Comparison of ENCODE assay signal across 14 mouse cellular contexts in genomic region chr5:135812991-135813390, GRCm38 (mm10). TPM values are rescaled to one million over a fixed set of nuclear protein-coding genes. Genes with fewer than 3 reads are reported as not detected.
DNase-seq lines count a peak whose midpoint lies in the region; ATAC-seq and TF ChIP-seq lines count a peak whose summit lies in the region.
"Had no signal": no experiment of that assay in that cellular context is flagged by ENCODE, and none has a peak within 500 bp of the region (broad histone marks: within the 10 kb centered on the region; RNA-seq: fewer than 3 reads in every experiment).

No protein-coding gene starts in this region.

- TF ChIP-seq POLR2A in cerebellum, adult 2 months (IDR thresholded peaks at IDR 0.05; ENCODE audit: borderline replicate concordance, insufficient read depth, low read length), result no peak

- no peak overlapping the region for H3K4me3 ChIP-seq in hindbrain, embryonic 15.5 days
- no peak overlapping the region for H3K4me3 ChIP-seq in hindbrain, embryonic 11.5 days (ENCODE audit: low read depth, low read length)
- peak overlapping the region; percentile 13 for H3K4me3 ChIP-seq in cerebellum, adult 2 months (replicated peaks; ENCODE audit: insufficient read depth, low read depth, low read length)
- no peak overlapping the region for H3K4me3 ChIP-seq in hindbrain, postnatal 0 days (ENCODE audit: low read length)
- no peak overlapping the region for H3K4me3 ChIP-seq in intestine, embryonic 15.5 days (replicated peaks)
- H3K4me3 ChIP-seq: embryonic facial prominence, embryonic 12.5 days; myocyte had no signal

- peaks cover 21% of the 10 kb centered on the region for H3K4me1 ChIP-seq in hindbrain, embryonic 15.5 days (replicated peaks)
- H3K4me1 ChIP-seq in hindbrain, embryonic 11.5 days (replicated peaks; ENCODE audit: control insufficient read depth, insufficient read depth, low read length), result no peaks in the 10 kb centered on the region
- H3K4me1 ChIP-seq in cerebellum, adult 2 months (ENCODE audit: control insufficient read depth, insufficient read depth, low read length), result peaks cover 59% of the 10 kb centered on the region
- 0 out of 2 replicates have a peak, but pooled peaks cover under 1% of the 10 kb centered on the region for H3K4me1 ChIP-seq in hindbrain, postnatal 0 days (ENCODE audit: insufficient read depth, low read length)
- H3K4me1 ChIP-seq in intestine, embryonic 15.5 days (replicated peaks), result no peaks in the 10 kb centered on the region
- H3K4me1 ChIP-seq: embryonic facial prominence, embryonic 12.5 days had no signal

- H3K9me3 ChIP-seq in hindbrain, embryonic 15.5 days, result no peaks in the 10 kb centered on the region
- no peaks in the 10 kb centered on the region for H3K9me3 ChIP-seq in hindbrain, embryonic 11.5 days (ENCODE audit: control insufficient read depth, low read length)
- no peaks in the 10 kb centered on the region for H3K9me3 ChIP-seq in hindbrain, postnatal 0 days (ENCODE audit: low read length)
- H3K9me3 ChIP-seq in intestine, embryonic 15.5 days, result no peaks in the 10 kb centered on the region
- H3K9me3 ChIP-seq: embryonic facial prominence, embryonic 12.5 days had no signal

- no peak overlapping the region for H3K4me2 ChIP-seq in hindbrain, embryonic 15.5 days
- H3K4me2 ChIP-seq in hindbrain, embryonic 11.5 days (replicated peaks; ENCODE audit: low read depth, low read length), result no peak overlapping the region
- no peak overlapping the region for H3K4me2 ChIP-seq in hindbrain, postnatal 0 days (ENCODE audit: low read depth, low read length)
- H3K4me2 ChIP-seq in intestine, embryonic 15.5 days (replicated peaks), result no peak overlapping the region
- H3K4me2 ChIP-seq: embryonic facial prominence, embryonic 12.5 days had no signal

- no peak; the same call in 1 of the 2 replicates for ATAC-seq in hindbrain, embryonic 15.5 days (ENCODE audit: low FRiP score, low read depth)
- ATAC-seq in hindbrain, embryonic 11.5 days (ENCODE audit: low FRiP score), result no peak
- no peak for ATAC-seq in hindbrain, postnatal 0 days
- no peak for ATAC-seq in intestine, embryonic 15.5 days

- H3K27me3 ChIP-seq in hindbrain, embryonic 15.5 days, result no peaks in the 10 kb centered on the region
- no peaks in the 10 kb centered on the region for H3K27me3 ChIP-seq in hindbrain, embryonic 11.5 days (ENCODE audit: control insufficient read depth, insufficient read depth, low read length)
- no peaks in the 10 kb centered on the region for H3K27me3 ChIP-seq in cerebellum, adult 2 months (ENCODE audit: control insufficient read depth, insufficient read depth, low read length)
- no peaks in the 10 kb centered on the region for H3K27me3 ChIP-seq in hindbrain, postnatal 0 days (ENCODE audit: insufficient read depth, low read length)
- peaks cover 2% of the 10 kb centered on the region; the same call in 1 of the 2 replicates for H3K27me3 ChIP-seq in intestine, embryonic 15.5 days (replicated peaks)
- H3K27me3 ChIP-seq: embryonic facial prominence, embryonic 12.5 days had no signal

- WGBS in hindbrain, embryonic 15.5 days, result 39% methylated on average over 5 of the region's 5 CpGs
- WGBS in hindbrain, embryonic 11.5 days, result 74% methylated on average over 5 of the region's 5 CpGs
- 3% methylated on average over 5 of the region's 5 CpGs for WGBS in cerebellum, adult 2 months
- 45% methylated on average over 5 of the region's 5 CpGs for WGBS in hindbrain, postnatal 0 days
- 64% methylated on average over 5 of the region's 5 CpGs for WGBS in intestine, embryonic 15.5 days

- H3K36me3 ChIP-seq in hindbrain, embryonic 15.5 days, result no peaks in the 10 kb centered on the region
- no peaks in the 10 kb centered on the region for H3K36me3 ChIP-seq in hindbrain, embryonic 11.5 days (ENCODE audit: control insufficient read depth, insufficient read depth, low read length)
- no peaks in the 10 kb centered on the region for H3K36me3 ChIP-seq in hindbrain, postnatal 0 days (ENCODE audit: insufficient read depth, low read length)
- H3K36me3 ChIP-seq in intestine, embryonic 15.5 days, result no peaks in the 10 kb centered on the region
- H3K36me3 ChIP-seq: embryonic facial prominence, embryonic 12.5 days had no signal

- 0 out of 2 replicates have a peak overlapping the region, but pooled peaks have one; percentile 38 for H3K27ac ChIP-seq in hindbrain, embryonic 15.5 days (replicated peaks)
- no peak overlapping the region for H3K27ac ChIP-seq in hindbrain, embryonic 11.5 days (ENCODE audit: low read depth, low read length)
- H3K27ac ChIP-seq in cerebellum, adult 2 months (ENCODE audit: insufficient read depth, low read length), result peak overlapping the region; percentile 78
- H3K27ac ChIP-seq in hindbrain, postnatal 0 days, result no peak overlapping the region
- no peak overlapping the region for H3K27ac ChIP-seq in intestine, embryonic 15.5 days
- H3K27ac ChIP-seq: embryonic facial prominence, embryonic 12.5 days had no signal

- DNase-seq in hindbrain, embryonic 11.5 days (ENCODE audit: low spot score), result no peak
- DNase-seq in cerebellum, adult 2 months, result peak; percentile 89 to 90
- DNase-seq in hindbrain, postnatal 0 days (ENCODE audit: low spot score), result peak; percentile 76
- peak; percentile 76 for DNase-seq in right cerebral cortex, adult 18-20 months
- no peak for DNase-seq in urinary bladder, adult 2 months (ENCODE audit: low spot score)
- DNase-seq in embryo, embryonic 10.5 days (ENCODE audit: low spot score), result no peak
- DNase-seq: heart, postnatal 4 days; lung, adult 18-20 months; thymus, postnatal 25 days had no signal

- no peak overlapping the region for H3K9ac ChIP-seq in hindbrain, embryonic 15.5 days
- no peak overlapping the region for H3K9ac ChIP-seq in hindbrain, embryonic 11.5 days (ENCODE audit: low read depth, low read length)
- no peak overlapping the region for H3K9ac ChIP-seq in hindbrain, postnatal 0 days (replicated peaks; ENCODE audit: low read length)
- no peak overlapping the region for H3K9ac ChIP-seq in intestine, embryonic 15.5 days
- H3K9ac ChIP-seq: embryonic facial prominence, embryonic 12.5 days had no signal

- TF ChIP-seq CTCF in cerebellum, adult 2 months (IDR thresholded peaks at IDR 0.05; ENCODE audit: borderline replicate concordance, insufficient read depth, low read depth, low read length), result no peak
- TF ChIP-seq CTCF in hindbrain, postnatal 0 days (IDR thresholded peaks at IDR 0.05; ENCODE audit: low read depth), result no peak

RNA-seq across cellular contexts. Expression of gene Srrm3, which starts 6.3 kb away (rescaled TPM):
- polyA plus RNA-seq in hindbrain, embryonic 15.5 days (2015; fragmentation: Nextera tagmentation; extraction: Ambion mirVana), result 79.4 and 90.0 TPM in 2 replicates
- 33.2 and 39.8 TPM in 2 replicates for polyA plus RNA-seq in hindbrain, embryonic 11.5 days (2014; fragmentation: Nextera tagmentation; extraction: Ambion mirVana)
- polyA plus RNA-seq in cerebellum, adult 2 months (2012; rRNA removed), result 123 and 131 TPM in 2 replicates
- 75.8 and 106 TPM in 2 replicates for total RNA-seq in hindbrain, postnatal 0 days (2014; rRNA removed)
- 50.8 and 55.7 TPM in 2 replicates for polyA plus RNA-seq in hindbrain, postnatal 0 days (2015; fragmentation: Nextera tagmentation; extraction: Ambion mirVana)
- polyA plus RNA-seq in intestine, embryonic 15.5 days (2015; fragmentation: Nextera tagmentation; extraction: Ambion mirVana), result 2.7 and 3.7 TPM in 2 replicates
- 0.07 and 0.12 TPM in 2 replicates for polyA plus RNA-seq in urinary bladder, adult 2 months (2012; rRNA removed)
- polyA plus RNA-seq: myocyte had no signal

RNA-seq across cellular contexts. Expression of gene Mdh2, which starts 34.7 kb away (rescaled TPM):
- 616 and 619 TPM in 2 replicates for polyA plus RNA-seq in hindbrain, embryonic 15.5 days (2015; fragmentation: Nextera tagmentation; extraction: Ambion mirVana)
- polyA plus RNA-seq in hindbrain, embryonic 11.5 days (2014; fragmentation: Nextera tagmentation; extraction: Ambion mirVana), result 620 and 621 TPM in 2 replicates
- 676 and 703 TPM in 2 replicates for polyA plus RNA-seq in cerebellum, adult 2 months (2012; rRNA removed)
- 165 and 169 TPM in 2 replicates for total RNA-seq in hindbrain, postnatal 0 days (2014; rRNA removed)
- polyA plus RNA-seq in hindbrain, postnatal 0 days (2015; fragmentation: Nextera tagmentation; extraction: Ambion mirVana), result 732 and 760 TPM in 2 replicates
- 688 and 736 TPM in 2 replicates for polyA plus RNA-seq in intestine, embryonic 15.5 days (2015; fragmentation: Nextera tagmentation; extraction: Ambion mirVana)
- 264 and 269 TPM in 2 replicates for polyA plus RNA-seq in urinary bladder, adult 2 months (2012; rRNA removed)

RNA-seq across cellular contexts. Expression of gene Styxl1, which starts 34.8 kb away (rescaled TPM):
- polyA plus RNA-seq in hindbrain, embryonic 15.5 days (2015; fragmentation: Nextera tagmentation; extraction: Ambion mirVana), result 0.25 and 0.60 TPM in 2 replicates
- 0.36 and 0.54 TPM in 2 replicates for polyA plus RNA-seq in hindbrain, embryonic 11.5 days (2014; fragmentation: Nextera tagmentation; extraction: Ambion mirVana)
- 0.26 and 0.62 TPM in 2 replicates for polyA plus RNA-seq in cerebellum, adult 2 months (2012; rRNA removed)
- 0.10 TPM in 1 of 2 replicates, not detected in the other for total RNA-seq in hindbrain, postnatal 0 days (2014; rRNA removed)
- polyA plus RNA-seq in hindbrain, postnatal 0 days (2015; fragmentation: Nextera tagmentation; extraction: Ambion mirVana), result 0.61 and 0.69 TPM in 2 replicates
- 0.24 and 0.30 TPM in 2 replicates for polyA plus RNA-seq in intestine, embryonic 15.5 days (2015; fragmentation: Nextera tagmentation; extraction: Ambion mirVana)
- polyA plus RNA-seq in urinary bladder, adult 2 months (2012; rRNA removed), result 0.44 and 0.48 TPM in 2 replicates
- total RNA-seq: heart, postnatal 4 days had no signal
- polyA plus RNA-seq: spleen, adult 2 months had no signal

Comparison
In these comparisons a context has a peak if more than half of its experiments do, and no peak if none do; other contexts are left out.
1. H3K27ac ChIP-seq: peak in hindbrain, embryonic 15.5 days (single experiment) and cerebellum, adult 2 months (single experiment); none in hindbrain, embryonic 11.5 days (single experiment), hindbrain, postnatal 0 days (single experiment) and intestine, embryonic 15.5 days (single experiment).
2. DNase-seq: peak in cerebellum, adult 2 months (2 of 2), hindbrain, postnatal 0 days (single experiment) and right cerebral cortex, adult 18-20 months (single experiment); none in hindbrain, embryonic 11.5 days (single experiment), urinary bladder, adult 2 months (single experiment) and embryo, embryonic 10.5 days (single experiment).